Mouse (Mus musculus) left cerebral cortex, adult 9 months (tissue): Measurements from ENCODE around the gene Ngrn.
A peak's percentile ranks its signal among the peaks of the same experiment; 100 is the strongest.

Experiments
- DNase-seq, 2 experiments: peaks; one replicate each; pipeline ENCODE4 v3.0.0; 2022; ENCODE audit warnings: low spot score in 2 of 2

The Ngrn gene

DNA sequence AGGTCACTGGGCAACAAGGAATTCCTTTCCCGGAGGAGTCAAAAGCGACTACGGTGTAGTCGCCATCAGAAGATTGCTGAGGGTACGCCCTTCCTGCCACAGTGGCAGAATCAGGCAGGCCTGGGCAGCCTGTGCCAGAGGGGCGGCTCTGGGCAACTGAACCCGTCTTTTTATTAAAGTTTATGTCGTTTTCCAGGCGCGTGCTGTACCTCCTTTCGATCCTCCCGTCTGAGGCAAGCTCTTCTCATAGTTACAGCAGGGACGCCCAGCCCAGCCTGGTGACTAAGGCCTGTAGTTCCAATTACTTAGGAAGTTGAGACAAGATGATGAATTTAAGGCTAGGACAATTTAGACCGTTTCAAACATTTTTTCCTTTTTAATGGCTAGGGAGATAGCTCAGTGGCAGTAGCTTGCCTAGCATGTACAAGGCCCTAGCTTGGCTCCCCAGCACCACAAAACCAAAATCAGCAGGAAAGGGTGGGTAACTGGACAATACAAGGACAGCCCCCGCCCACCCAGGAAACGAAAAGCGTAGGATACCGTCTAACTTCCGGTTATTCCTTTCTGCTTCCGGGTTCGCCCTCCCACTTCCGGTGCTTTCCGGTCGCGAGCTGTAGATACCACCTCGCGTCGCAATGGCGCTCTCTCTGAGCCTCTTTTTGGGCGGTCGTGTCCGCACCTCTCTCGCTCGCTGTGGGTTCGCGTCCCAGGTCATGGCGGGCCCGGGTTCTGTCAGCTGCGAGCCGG, at the start of gene Ngrn:
Gene Ngrn, plus strand, starts transcription at position 591 of the 747 bp plus-strand sequence.
- DNase-seq: peak; percentile 47 to 85

DNA sequence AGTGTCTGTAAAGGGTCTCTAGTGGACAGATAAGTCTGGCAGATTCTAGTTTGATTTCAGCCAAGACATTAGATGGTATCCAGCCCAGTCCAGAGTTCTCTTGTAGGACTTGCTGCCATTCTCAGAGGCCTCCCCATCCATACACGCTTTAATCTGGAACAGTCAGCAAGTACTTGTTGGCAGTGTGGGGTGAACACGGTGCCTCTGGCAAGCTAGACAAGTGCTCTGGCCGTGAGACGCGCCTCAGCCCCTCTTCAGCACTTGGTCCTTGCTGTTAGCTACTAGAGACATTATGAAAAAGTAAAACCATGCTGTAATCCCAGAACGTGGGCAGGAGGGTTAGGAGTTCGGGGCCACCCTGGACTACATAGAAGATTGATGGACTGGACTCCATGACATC, 47.4 kb upstream of the Ngrn start:
- no peak for DNase-seq

DNA sequence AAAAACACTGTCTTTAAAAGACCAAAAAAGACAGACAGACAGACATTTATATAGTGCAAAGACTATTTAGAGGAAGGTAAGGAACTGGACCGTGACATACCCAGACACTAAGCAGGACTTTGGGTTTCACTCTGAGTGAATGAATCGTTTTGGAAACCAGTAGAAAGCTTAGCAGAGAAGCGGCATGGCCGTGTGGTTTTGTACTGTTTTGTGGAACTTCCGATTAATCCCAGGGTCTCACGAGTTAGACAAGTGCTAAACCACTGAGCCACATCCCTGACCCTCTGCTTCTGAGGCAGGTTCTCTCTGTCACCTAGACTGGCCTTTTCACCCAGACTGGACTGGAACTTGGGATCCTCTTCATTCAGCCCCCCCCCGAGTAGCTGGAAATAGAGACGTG, 46.6 kb upstream of the Ngrn start:
- no peak for DNase-seq

DNA sequence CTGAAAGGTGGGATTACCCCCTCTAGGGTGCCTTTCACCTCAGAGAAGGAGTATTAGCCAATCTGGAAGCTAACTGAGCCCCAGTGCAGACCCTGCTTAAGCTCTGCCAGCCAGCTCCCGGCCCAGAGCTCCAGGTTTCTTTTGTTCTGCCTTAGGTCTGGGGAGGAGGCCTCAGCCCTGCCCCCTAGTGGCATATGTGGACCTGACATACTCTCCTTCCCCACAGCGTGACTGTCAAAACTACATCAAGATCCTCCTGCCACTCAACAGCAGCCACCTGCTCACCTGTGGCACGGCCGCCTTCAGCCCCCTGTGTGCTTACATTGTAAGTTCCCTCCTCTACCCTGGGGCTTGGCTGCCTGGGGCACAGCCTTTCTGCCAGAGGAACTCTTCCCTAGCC, 45.6 kb upstream of the Ngrn start:
- DNase-seq: peak in 1 of 2 experiments; percentile 70

DNA sequence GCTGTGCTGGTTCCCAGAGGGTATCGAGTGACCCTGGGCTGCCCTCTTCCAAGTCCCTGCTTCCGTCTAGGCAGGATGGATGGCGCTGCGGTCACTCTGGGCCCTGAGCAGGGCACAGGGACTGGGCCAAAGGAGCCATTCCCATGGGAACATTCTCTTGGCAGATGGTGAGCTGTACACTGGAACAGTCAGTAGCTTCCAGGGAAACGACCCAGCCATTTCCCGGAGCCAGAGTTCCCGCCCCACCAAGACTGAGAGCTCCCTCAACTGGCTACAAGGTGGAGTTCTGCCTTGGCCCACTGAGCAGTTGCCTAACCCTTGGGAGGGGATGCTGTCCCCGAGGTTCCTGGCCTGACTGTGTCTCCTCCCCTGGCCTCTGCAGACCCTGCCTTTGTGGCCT, 44.4 kb upstream of the Ngrn start:
- peak in 1 of 2 experiments; percentile 36 for DNase-seq

DNA sequence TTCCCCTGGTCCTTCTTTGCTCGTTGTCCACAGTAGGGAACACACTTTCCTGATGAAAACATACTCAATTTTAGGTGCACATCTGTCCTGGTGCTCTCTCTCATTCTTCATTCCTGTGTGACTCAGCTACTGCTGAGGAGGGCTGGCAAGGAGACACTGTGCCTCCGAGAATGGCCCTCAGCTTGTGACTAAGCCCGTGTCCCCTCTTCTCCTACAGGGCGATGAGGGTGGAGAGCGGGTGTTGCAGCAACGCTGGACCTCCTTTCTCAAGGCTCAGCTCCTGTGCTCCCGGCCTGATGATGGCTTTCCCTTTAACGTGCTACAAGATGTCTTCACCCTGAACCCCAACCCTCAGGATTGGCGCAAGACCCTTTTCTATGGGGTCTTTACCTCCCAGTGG, 42.3 kb upstream of the Ngrn start:
- no peak for DNase-seq

DNA sequence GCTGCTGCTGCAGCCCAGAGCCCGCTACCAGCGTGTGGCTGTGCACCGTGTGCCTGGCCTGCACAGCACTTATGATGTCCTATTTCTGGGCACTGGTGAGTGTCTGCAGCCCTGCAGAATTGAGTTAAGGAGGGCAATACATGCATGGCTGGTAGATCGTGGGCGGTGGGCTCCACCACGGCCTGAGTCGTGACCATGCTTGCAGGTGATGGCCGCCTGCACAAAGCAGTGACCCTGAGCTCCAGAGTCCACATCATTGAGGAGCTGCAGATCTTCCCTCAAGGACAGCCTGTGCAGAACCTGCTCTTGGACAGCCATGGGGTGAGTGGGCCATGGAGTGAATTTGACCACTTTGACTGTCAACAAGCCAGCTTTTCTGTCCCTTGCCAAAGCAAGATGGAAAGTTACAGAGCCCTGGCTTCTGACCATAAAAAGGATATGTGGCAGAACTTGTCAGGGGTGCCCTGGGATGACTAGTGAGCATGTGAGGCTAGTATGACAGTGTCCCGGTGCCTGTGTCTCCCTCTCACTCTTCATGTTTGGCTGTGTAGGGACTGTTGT, 40.7 kb upstream of the Ngrn start:
- no peak for DNase-seq

DNA sequence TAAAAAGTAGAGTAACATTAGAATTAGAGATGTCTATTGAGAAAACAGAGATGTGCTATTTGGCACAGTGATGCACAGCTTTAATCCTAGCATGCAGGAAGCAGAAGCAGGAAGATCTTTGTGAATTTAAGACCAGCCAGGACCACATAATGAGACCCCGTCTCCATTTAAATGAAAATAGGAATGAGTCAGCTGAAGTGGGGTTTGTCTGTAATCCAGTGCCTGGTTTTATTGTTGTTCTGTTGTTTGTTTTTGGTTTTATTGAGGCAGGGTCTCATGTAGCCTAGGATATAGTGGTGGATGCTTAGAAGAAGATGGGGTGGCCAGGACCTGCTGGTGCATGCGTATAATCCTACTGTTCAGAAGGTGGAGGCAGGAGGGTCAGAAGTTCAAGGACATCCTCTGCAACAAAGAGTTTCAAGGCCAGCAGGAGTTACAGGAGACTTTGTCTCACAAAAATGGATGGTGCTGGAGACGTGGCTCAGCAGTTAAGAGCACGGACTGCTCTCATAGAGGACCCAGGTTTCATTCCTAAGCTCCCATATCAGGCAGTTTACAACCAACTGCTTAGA, 39.8 kb upstream of the Ngrn start:
- no peak for DNase-seq

DNA sequence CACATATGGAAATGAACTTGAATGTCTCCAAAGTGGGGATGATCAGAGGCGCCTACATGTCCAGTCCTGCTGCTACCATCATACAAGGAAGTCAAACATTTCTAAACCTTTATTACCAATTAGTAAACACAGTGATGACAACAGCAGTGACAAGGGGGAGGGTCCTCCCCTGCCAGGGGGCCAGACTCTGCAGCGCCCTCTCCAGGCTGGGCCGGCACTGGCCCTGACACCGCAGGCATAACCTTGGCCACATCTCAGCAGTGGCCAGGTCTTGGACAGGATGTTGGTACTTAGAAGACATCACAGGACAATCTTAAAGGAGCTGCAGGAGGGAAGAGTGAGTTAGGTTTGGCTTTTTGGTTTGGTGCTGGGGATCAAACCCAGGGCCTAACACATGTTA, 34.0 kb upstream of the Ngrn start:
- DNase-seq: no peak

DNA sequence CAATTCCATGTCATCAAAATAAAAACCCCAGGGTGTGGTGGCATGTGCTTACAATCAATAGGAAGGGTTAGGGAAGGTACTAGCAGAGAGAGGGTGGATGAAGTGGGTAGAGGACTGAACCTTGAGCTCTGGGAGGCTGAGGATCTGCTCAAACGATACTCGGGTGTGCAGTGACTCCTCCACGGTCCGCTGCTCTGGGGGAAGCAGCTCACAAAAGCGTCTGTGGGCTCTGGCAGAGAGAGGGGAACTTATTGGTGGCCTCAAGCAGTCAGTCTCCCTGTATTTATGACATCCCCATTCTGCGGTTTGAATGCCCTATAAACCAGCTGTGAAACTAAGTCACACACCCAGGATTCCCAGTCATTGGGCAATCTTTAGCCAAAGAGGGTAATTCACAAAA, 30.8 kb upstream of the Ngrn start:
- no peak for DNase-seq

DNA sequence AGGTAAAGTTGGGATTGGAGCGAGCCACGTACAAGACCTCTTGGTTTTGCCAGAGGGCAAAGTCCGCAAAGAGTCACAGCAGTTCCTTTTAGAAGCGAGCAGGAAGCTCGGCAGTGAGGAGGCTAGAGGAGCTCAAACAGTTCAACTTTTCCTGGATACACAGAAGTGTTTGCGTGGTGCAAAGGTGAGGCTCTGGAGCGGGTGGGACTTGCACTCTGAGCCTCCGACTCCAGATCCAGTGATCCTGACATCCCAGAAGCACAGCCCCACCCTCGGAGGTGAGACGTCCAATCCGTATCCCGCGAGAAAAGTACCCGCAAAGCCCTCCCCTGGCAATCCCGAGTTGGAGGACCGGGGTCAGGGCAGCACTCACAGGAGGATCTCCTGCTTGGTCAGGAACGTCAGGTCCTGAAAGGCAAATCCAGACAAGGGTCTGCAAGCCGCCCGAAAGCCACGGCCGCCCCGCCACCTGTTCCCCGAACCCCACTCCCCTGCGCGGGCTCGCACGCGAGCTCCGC, 29.0 kb upstream of the Ngrn start:
- DNase-seq: peak in 1 of 2 experiments; percentile 19

DNA sequence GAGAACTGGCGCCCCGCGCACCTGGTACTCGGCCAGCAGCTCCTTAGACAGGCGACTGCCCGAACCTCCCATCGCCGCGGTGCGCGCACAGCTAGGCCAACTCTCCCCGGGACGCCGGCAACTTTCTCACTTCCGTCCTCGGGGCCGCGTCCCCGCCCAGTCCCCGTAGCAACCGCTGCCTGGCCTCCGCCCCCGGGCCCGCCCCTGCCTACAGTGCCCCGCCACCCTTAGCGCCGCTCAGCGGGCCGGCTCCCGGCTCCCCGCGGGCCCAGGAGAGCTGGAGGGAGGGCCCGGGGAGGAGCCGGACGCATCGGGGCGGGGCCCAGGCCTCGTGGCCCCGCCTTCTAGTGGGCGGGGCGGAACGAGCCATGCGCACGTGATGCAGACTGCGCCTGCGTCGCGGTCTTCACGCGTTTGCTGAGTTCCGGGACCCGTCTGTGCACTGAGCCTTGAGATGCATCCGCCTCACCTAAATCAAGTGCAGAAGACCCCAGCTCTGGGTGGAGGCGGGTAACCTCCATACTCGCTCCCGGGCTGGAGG, 28.5 kb upstream of the Ngrn start, which contains the start of the genes Cib1 and Gdpgp1:
Gene Cib1, minus strand, starts transcription at position 325 of the 541 bp plus-strand sequence.
Gene Gdpgp1, plus strand, starts transcription at position 377 of the 541 bp plus-strand sequence.
- peak; percentile 87 to 95 for DNase-seq

DNA sequence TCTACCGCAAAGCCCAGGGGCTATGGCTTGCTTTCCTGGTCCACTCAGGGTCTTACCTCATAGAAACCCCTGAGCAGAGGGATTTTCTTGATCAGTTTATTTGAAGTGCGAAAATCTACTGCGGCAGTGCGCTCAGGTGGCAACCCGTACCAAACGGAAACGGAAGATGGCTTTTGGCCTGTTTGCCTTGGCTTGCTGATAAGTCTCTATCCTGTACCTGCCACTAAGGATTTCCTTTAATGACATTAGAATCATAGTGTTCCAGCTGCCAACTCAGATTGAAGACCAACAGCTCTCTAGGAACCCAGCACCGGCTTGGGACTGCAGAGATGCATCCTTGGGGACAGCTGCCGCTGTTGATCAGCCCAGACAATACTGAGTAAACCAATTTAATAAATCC, 27.2 kb upstream of the Ngrn start:
- no peak for DNase-seq

DNA sequence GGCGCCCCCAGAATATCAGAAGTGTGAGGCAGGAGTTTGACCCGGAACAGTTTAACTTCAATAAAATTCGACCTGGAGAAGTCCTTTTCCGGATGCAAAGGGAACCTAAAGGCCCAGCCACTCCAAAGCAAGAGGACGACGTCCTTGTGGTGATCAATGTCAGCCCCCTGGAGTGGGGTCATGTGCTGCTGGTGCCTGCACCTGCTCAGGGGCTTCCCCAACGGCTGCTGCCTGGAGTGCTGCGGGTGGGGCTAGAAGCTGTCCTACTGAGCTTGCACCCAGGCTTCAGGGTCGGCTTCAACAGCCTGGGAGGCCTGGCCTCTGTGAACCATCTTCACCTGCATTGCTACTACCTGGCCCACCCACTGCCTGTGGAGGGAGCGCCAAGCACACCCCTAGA, 22.5 kb upstream of the Ngrn start:
- no peak for DNase-seq

DNA sequence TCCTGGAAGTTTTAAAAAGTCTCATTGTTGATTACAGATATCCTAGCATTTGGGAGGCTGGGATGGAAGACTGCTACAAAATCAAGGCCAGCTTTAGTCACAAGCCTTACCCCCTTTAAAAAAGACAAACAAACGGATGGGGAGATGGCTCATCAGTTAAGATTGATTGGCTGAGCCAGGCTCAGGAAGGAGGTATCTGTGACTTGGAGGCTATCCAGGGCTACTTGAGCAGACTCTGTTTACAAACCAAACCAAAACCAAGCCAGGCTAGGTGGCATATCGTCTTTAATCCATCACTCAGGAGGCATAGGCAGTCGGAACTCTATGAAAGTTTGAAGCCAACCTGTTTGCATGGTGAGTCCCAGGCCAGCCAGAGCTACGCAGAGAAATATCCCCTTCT, 19.4 kb upstream of the Ngrn start:
- DNase-seq: no peak

DNA sequence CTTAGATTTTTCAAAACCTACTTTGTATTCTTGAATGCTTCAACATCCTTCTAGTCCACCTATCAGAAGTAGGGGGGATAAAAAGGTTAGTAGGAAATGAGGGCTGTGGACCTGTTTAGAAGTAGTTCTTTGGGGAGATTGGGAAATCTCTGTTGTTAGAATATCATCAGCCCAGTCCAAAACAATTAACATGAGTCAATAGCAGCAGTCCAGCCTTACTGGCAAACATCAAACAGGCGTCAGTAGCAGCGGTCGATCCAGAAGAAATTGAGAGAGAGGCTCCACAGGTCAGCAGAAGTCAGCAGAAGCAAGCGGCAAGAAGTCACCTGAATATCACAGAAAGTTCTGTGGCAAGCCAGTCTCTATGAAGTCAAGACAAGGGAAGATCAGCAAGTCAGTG, 16.2 kb upstream of the Ngrn start:
- no peak for DNase-seq

DNA sequence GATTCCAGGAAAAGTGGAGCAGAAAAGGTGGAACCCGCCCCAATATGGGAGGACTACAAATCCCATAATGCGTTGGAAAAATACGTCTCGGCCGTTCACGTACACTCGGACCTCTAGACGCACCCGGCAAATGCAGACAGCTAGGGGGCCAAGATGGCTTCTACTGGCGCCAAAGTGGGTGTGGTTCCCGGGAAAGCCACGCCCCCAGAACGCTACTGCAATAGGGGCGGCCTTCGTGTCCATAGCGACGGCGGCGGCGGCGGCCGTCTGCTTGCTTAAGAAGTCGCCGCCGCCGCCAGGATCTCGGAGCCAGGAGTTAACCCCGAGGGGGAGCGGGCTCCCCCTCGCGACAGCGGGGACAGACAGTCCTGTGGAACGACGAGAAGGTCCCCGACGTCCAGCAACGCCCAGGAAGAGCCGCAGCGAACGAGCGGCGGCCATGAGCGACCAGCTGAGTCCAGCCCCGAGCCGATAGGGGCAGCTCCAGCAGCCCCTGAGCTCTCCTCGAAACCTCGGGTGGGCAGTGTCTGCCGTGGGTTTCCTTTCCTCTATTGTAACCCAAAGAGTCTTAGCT, 14.8 kb upstream of the Ngrn start, which contains the start of gene Ttll13:
Gene Ttll13, plus strand, starts transcription at position 229 of the 574 bp plus-strand sequence.
- DNase-seq: peak; percentile 92 to 97

DNA sequence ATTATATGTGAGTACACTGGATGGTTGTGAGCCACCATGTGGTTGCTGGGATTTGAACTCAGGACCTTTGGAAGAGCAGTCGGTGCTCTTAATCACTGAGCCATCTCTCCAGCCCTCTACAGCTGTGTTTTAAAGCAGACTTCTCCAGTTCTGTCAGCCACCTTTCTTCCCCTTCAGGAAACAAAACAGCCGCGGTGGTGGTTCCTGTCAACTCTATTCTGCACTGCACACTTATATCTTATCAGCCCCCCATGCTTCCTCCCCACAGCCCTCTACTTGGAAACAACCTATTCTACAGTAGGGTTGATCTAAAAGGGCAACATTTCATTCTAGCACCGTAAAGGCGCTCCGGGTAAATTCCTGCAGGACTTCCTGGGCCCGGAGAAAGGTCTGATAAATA, 14.2 kb upstream of the Ngrn start:
- no peak for DNase-seq

DNA sequence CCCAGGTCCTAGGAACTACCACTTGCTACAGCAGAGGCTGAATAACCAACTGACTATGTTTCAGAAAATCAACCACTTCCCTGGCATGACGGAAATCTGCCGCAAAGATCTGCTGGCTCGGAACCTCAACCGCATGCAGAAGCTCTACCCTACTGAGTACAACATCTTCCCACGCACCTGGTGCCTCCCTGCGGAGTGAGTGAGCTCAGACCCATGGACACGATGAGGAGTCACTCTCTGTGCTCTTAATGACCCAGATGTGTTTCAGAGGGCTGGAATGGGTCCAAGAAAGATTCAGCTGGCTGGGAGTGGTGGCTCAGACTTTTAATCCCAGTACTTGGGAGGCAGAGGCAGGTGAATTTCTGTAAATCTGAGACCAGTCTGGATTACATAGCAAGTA, 8.6 kb upstream of the Ngrn start:
- DNase-seq: no peak

DNA sequence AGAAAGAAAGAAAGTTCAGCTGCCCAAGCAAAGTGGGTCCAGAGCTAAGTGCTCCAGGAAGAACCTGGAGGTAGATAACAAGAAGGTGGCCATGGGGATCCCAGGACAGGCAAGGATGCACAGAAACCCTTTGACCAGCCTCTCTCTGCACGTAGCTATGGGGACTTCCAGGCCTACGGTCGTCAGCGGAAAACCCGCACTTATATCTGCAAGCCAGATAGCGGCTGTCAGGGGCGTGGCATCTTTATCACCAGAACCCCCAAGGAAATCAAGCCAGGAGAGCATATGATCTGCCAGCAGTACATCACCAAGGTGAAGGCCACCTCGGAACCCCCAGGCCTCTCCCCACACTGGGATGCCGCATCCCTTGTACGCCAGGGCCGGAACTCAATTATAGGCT, 8.1 kb upstream of the Ngrn start:
- DNase-seq: no peak

DNA sequence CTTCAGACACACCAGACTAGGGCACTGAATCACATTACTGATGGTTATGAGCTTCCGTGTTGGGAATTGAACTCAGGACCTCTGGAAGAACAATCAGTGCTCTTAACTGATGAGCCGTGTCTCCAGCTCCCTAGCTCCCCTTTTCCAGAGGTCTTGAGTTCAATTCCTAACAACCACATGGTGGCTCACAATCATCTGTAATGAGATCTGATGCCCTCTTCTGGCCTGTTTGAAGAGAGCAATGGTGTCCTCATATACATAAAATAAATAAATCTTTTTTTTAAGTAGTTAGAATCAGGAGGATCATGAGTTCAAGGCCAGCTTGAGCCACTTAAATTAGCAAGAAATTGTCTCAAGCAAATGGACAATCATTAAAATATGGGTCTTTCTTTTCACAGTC, 5.0 kb upstream of the Ngrn start:
- DNase-seq: no peak

DNA sequence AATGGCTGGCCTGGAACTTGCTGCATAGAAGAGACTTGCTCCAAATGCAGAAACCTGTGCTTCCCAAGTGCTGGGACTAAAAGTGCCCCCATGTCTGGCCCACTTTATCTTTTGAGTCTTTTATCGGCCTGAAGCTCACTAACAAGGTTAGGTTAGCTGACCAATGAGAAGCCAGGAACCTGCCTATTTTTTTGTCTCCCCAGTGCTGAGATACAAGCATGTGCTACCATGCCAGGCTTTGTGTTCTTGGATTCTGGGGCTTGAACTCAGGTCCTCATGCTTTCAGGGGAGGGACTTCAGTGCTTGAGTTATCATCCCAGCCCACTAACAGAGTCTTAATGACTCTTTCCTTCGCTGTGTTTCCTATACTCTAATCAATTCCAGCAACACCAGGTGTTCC, 3.3 kb upstream of the Ngrn start:
- no peak for DNase-seq
